18 mouse cellular contexts compared by ENCODE assay signal in the genomic region with DNA sequence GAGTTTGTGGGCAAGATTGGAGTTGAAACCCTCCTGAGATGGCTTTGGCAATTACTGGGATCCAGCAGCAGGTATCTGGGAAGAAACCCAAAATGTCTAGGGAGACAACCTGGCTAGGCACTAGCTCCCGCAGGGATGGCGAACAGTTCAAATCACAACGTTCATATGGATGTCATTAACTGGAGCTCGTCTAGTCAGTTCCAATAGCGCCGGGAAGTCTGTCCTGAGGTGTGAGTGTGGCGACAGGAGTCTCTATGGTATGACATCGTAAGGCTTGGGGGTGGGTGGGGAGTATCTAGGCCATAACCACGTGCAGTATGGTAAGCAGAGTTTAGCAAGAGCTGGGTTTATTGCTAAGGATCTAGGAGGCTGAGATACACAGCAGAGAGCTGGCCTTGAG. TPM values are rescaled to one million over a fixed set of nuclear protein-coding genes. Genes with fewer than 3 reads are reported as not detected.
DNase-seq lines count a peak whose midpoint lies in the region; ATAC-seq and TF ChIP-seq lines count a peak whose summit lies in the region.
"Had no signal": no experiment of that assay in that cellular context is flagged by ENCODE, and none has a peak within 500 bp of the region (broad histone marks: within the 10 kb centered on the region; RNA-seq: fewer than 3 reads in every experiment).

No protein-coding gene starts in this region.

- H3K4me2 ChIP-seq in hindbrain, embryonic 14.5 days (replicated peaks), result no peak overlapping the region
- no peak overlapping the region for H3K4me2 ChIP-seq in forebrain, embryonic 11.5 days (ENCODE audit: low read depth, low read length, severe bottlenecking)
- H3K4me2 ChIP-seq: heart, embryonic 12.5 days had no signal

- no peaks in the 10 kb centered on the region for H3K27me3 ChIP-seq in hindbrain, embryonic 14.5 days (ENCODE audit: control insufficient read depth, insufficient read depth, low read length)
- no peaks in the 10 kb centered on the region for H3K27me3 ChIP-seq in hindbrain, embryonic 10.5 days (ENCODE audit: insufficient read depth, poor library complexity, severe bottlenecking)
- no peaks in the 10 kb centered on the region for H3K27me3 ChIP-seq in forebrain, embryonic 11.5 days (ENCODE audit: control insufficient read depth, insufficient read depth, low read length)
- H3K27me3 ChIP-seq: heart, embryonic 12.5 days had no signal

- H3K9ac ChIP-seq in hindbrain, embryonic 14.5 days, result no peak overlapping the region
- H3K9ac ChIP-seq in forebrain, embryonic 11.5 days (ENCODE audit: low read length), result no peak overlapping the region
- H3K9ac ChIP-seq: heart, embryonic 12.5 days; liver, embryonic 14.5 days had no signal

- no peak for TF ChIP-seq CTCF in embryonic fibroblast, embryonic 13.5 days (IDR thresholded peaks at IDR 0.05; ENCODE audit: borderline replicate concordance, insufficient read depth, low read length)

- DNase-seq in hindbrain, embryonic 14.5 days (ENCODE audit: low spot score), result no peak
- no peak for DNase-seq in hindbrain, embryonic 10.5 days (ENCODE audit: low spot score)
- peak; percentile 74 to 89 for DNase-seq in cerebellum, postnatal 14 days
- DNase-seq in spleen, postnatal 36 days (ENCODE audit: low spot score in 2 of 2), result no peak
- no peak for DNase-seq in thymus, postnatal 25 days
- DNase-seq in neural tube, embryonic 10.5 days (ENCODE audit: extremely low spot score, low spot score), result no peak
- DNase-seq in forebrain, embryonic 11.5 days (ENCODE audit: low spot score), result no peak
- DNase-seq: adrenal gland, adult 2 months; kidney, adult 18-20 months; kidney, postnatal 10 days; layer of hippocampus, adult 9-11 months; midbrain, embryonic 14.5 days; retina, postnatal 1 day had no signal

- H3K36me3 ChIP-seq in hindbrain, embryonic 14.5 days (replicated peaks; ENCODE audit: control insufficient read depth, insufficient read depth), result peaks cover 45% of the 10 kb centered on the region
- peaks cover 7% of the 10 kb centered on the region; the same call in 1 of the 2 replicates for H3K36me3 ChIP-seq in hindbrain, embryonic 10.5 days
- H3K36me3 ChIP-seq in forebrain, embryonic 11.5 days (ENCODE audit: control insufficient read depth, insufficient read depth, low read length), result no peaks in the 10 kb centered on the region

- H3K4me3 ChIP-seq in hindbrain, embryonic 14.5 days (replicated peaks; ENCODE audit: low read length), result no peak overlapping the region
- no peak overlapping the region for H3K4me3 ChIP-seq in hindbrain, embryonic 10.5 days
- no peak overlapping the region for H3K4me3 ChIP-seq in embryonic fibroblast, embryonic 13.5 days (ENCODE audit: insufficient read depth, low read length)
- H3K4me3 ChIP-seq in forebrain, embryonic 11.5 days (ENCODE audit: low read depth, low read length), result no peak overlapping the region
- H3K4me3 ChIP-seq: heart, embryonic 12.5 days; myocyte had no signal

- no peaks in the 10 kb centered on the region for H3K9me3 ChIP-seq in hindbrain, embryonic 14.5 days (ENCODE audit: control insufficient read depth, low read length)
- H3K9me3 ChIP-seq in hindbrain, embryonic 10.5 days, result no peaks in the 10 kb centered on the region
- H3K9me3 ChIP-seq in forebrain, embryonic 11.5 days (ENCODE audit: control insufficient read depth, low read length), result no peaks in the 10 kb centered on the region
- H3K9me3 ChIP-seq: heart, embryonic 12.5 days had no signal

- H3K27ac ChIP-seq in hindbrain, embryonic 14.5 days, result no peak overlapping the region
- no peak overlapping the region for H3K27ac ChIP-seq in hindbrain, embryonic 10.5 days
- peak overlapping the region; percentile 41 for H3K27ac ChIP-seq in embryonic fibroblast, embryonic 13.5 days (ENCODE audit: insufficient read depth, low read length)
- no peak overlapping the region for H3K27ac ChIP-seq in forebrain, embryonic 11.5 days (ENCODE audit: low read depth, low read length)
- H3K27ac ChIP-seq: hindbrain, postnatal 0 days; liver, embryonic 14.5 days had no signal

- 82% methylated on average over 9 of the region's 9 CpGs for WGBS in hindbrain, embryonic 14.5 days
- WGBS in hindbrain, embryonic 10.5 days, result 83% methylated on average over 9 of the region's 9 CpGs
- WGBS in forebrain, embryonic 11.5 days, result 81% methylated on average over 9 of the region's 9 CpGs

- 0 out of 2 replicates have a peak, but pooled peaks cover 9% of the 10 kb centered on the region for H3K4me1 ChIP-seq in hindbrain, embryonic 14.5 days (replicated peaks; ENCODE audit: control insufficient read depth, insufficient read depth, low read length)
- peaks cover 16% of the 10 kb centered on the region for H3K4me1 ChIP-seq in hindbrain, embryonic 10.5 days (replicated peaks)
- H3K4me1 ChIP-seq in embryonic fibroblast, embryonic 13.5 days (ENCODE audit: control insufficient read depth, insufficient read depth, low read length), result peaks cover 14% of the 10 kb centered on the region
- H3K4me1 ChIP-seq in forebrain, embryonic 11.5 days (replicated peaks; ENCODE audit: control insufficient read depth, insufficient read depth, low read length), result peaks cover 5% of the 10 kb centered on the region; the same call in 1 of the 2 replicates

- no peak for TF ChIP-seq POLR2A in embryonic fibroblast, embryonic 13.5 days (IDR thresholded peaks at IDR 0.05; ENCODE audit: low read depth, low read length)

- 0 out of 2 replicates have a peak, but pooled peaks have one; percentile 40 for ATAC-seq in hindbrain, embryonic 14.5 days (ENCODE audit: low FRiP score)
- ATAC-seq in forebrain, embryonic 11.5 days (replicated peaks; ENCODE audit: low FRiP score), result no peak
- ATAC-seq: hindbrain, postnatal 0 days had no signal

RNA-seq across cellular contexts. Expression of a gene that starts 46.4 kb away (rescaled TPM):
- polyA plus RNA-seq in hindbrain, embryonic 14.5 days (2014; fragmentation: Nextera tagmentation; extraction: Ambion mirVana), result 69.5 and 83.3 TPM in 2 replicates
- 15.8 and 19.3 TPM in 2 replicates for polyA plus RNA-seq in hindbrain, embryonic 10.5 days (2016; fragmentation: Nextera tagmentation; extraction: Ambion mirVana)
- 39.9 and 44.0 TPM in 2 replicates for polyA plus RNA-seq in embryonic fibroblast, embryonic 13.5 days (2011; ENCODE audit: insufficient read length, low read depth, missing spikeins)
- polyA plus RNA-seq in forebrain, embryonic 11.5 days (2014; fragmentation: Nextera tagmentation; extraction: Ambion mirVana), result 21.1 TPM in 2 replicates

RNA-seq across cellular contexts. Expression of a gene that starts 46.5 kb away (rescaled TPM):
- 33.5 and 38.0 TPM in 2 replicates for polyA plus RNA-seq in hindbrain, embryonic 14.5 days (2014; fragmentation: Nextera tagmentation; extraction: Ambion mirVana)
- 12.4 and 22.1 TPM in 2 replicates for polyA plus RNA-seq in hindbrain, embryonic 10.5 days (2016; fragmentation: Nextera tagmentation; extraction: Ambion mirVana)
- polyA plus RNA-seq in embryonic fibroblast, embryonic 13.5 days (2011; ENCODE audit: insufficient read length, low read depth, missing spikeins), result 6.8 and 7.2 TPM in 2 replicates
- 16.7 and 18.1 TPM in 2 replicates for polyA plus RNA-seq in forebrain, embryonic 11.5 days (2014; fragmentation: Nextera tagmentation; extraction: Ambion mirVana)

Comparison
In these comparisons a context has a peak if more than half of its experiments do, and no peak if none do; other contexts are left out.
1. DNase-seq: peak in cerebellum, postnatal 14 days (2 of 2); none in hindbrain, embryonic 14.5 days (single experiment), hindbrain, embryonic 10.5 days (single experiment), spleen, postnatal 36 days (0 of 2), thymus, postnatal 25 days (single experiment), neural tube, embryonic 10.5 days (single experiment) and forebrain, embryonic 11.5 days (single experiment).